Mouse (Mus musculus): Measurements from ENCODE around the gene Tm9sf3.
"Not testable (repeated sequence)": the region's sequence is repeated elsewhere in the genome, so short reads cannot be mapped to it uniquely, and the experiment has no call there.

Tm9sf3 gene

GRCm38 (mm10) chr19:41263630-41264295, at the start of gene Tm9sf3:
Tm9sf3 (minus strand) TSS chr19:41263997.
- peak; percentile 84 for DNase-seq

DNA sequence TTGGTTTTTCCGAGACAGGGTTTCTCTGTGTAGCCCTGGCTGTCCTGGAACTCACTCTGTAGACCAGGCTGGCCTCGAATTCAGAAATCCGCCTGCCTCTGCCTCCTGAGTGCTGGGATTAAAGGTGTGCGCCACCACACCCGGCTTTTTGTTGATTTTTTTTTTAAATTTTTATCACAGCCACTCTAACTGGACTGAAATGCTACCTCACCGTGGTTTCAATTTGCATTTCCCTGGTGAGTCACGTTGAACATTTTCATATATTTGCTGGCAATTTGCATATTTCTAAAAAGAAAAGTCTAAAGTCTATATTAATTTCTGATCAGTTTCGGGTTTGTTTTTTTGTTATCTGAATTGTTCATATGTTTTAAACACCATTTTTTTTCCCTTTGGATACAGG, 48.8 kb upstream of the Tm9sf3 start:
- not testable (repeated sequence) for DNase-seq

DNA sequence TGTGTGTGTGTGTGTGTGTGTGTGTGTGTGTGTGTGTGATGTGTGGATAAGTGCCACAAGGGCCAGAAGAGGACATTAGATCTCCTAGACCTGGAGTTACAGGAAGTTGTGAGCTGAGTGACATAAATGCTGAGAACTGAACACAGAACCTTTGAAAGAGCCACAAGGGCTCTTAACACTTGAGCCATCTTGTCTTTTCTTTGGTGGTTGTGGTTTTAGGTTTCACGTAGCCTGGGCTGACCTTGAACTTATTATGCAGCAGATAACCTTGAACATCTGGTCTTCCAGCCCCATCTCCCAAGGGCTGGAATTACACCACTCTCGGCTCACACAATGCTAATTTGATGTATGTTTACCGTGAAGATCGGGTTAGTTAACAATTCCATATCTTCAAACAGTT, 48.2 kb upstream of the Tm9sf3 start:
- DNase-seq: no peak

- DNase-seq: no peak
These were observed 47.3 kb upstream of the Tm9sf3 start for GRCm38 (mm10) chr19:41310971-41311703.

DNA sequence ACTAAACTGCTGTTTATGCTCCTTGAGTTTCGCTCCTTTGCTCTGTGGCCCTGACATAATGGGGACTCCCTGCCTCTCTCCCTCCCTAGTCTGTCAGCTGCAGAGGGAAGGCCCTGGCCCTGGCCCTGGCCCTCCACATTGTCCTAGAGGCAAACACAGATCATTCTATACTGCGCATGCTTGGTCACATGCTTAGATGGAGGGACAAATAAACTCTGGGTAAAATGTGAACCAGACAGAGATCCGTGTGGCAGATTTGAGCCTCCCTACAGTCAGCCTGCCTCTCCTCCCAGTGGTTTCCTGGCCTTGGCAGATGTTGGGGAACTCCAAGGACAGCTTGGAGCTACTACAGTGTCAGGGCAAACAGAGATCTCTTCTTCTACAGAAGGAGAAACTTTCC, 40.1 kb upstream of the Tm9sf3 start:
- DNase-seq: no peak

DNA sequence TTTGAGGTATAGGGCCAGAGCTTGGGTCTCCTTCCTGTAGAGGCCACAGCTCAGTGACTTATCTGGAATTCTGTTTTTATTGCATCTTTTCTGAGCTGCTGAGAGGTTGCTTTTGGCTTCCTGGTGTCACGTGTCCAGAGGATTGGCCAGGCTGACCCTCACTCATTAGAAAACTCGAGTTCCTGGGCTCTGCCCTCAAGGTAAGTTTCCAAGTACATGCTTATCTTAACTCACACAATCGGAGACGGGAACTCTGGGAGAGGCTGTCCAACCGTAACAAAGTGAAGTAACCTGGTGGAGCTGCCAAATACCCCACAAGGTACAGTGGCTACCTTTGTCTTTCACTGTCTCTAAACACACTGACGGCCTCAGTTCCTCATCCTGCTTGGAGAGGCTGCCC, 39.6 kb upstream of the Tm9sf3 start:
- no peak for DNase-seq

DNA sequence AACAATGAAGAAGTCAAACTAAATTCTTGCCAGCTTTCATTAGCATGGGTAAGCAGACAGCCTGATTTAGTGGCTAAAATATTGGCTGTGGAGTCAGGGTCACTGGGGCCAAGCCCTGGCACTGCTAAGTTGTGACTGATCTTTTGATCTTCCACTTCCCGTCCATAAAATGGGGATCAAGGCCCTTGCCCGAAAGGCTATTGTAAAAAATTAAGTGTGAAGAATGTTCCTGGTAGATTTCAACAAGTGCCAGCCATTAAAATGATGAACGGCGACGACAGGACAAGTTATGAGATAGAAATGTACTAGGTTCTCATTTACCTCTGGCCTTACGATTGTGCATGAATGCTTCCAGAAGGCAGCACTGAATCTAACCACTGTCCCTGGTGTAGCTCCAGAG, 38.1 kb upstream of the Tm9sf3 start:
- no peak for DNase-seq

- no peak for DNase-seq
These were observed 35.6 kb upstream of the Tm9sf3 start for GRCm38 (mm10) chr19:41299446-41299845.

DNA sequence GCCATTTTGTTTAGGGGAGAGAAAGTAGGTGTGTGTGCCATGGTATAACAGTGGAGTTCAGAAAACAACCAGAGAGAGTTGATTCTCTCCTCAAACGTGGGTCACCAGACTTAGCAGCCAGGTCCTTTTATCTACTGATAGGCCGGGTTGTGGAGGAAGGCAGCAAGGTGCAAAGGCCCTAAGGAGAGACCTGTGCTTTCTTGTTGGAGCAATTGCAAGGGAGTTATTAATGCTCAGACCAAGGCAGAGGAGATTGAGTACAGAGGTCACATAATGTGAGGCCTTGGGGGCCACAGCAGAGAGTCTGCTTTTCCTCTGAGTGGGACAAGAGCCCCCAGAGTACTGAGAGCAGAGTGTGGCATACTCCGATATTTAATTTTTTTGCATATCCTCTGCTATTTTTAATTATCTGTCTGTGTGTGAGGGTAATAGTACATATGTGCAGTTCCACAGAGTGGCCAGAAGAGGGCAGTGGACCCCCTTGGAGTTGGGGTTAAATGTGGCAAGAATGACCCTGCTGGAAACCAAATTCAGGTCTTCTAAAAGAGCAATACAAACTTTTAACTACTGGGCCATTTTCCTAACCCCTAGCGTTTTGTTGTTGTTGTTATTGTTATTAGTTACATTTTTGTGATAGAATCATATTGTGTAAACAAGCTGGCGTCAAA, 27.3 kb upstream of the Tm9sf3 start:
- no peak for DNase-seq

DNA sequence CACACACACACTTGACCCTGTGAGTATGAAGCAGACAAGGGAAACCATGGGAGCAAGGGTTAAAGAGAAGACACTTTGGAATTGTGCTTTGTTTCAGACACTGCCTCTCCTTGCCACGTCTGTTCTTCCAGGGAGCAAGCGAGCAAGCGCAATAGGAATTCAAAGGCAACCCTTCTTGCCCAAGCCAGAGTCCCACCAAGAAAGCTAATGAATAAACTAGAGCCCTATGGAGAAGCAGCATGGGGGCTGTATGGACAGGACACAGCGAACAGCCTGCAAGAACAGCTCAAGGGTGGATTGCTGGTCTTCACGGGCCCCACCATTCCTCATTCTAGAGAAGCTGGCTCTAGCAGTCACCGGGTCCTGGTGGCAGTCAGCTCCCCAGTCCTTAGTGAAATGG, 24.8 kb upstream of the Tm9sf3 start:
- no peak for DNase-seq

DNA sequence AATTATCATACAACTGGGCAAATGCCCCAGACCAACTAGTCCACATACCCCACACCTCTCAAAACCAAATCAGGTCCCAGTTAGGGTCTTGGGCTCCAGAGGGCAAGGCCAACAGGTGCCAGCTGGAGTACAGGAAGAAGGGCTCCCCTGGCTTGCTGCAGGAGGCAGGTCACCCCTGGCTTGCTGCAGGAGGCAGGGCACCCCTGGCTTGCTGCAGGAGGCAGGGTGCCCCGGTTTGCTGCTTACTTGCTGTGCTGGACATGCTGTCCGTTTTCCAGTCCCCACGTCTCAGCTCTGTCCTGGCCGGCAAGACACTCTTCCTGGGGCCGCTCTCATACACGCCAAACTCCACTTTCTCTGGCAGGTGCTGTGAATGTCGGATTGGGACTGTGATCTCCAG, 23.4 kb upstream of the Tm9sf3 start:
- DNase-seq: no peak

DNA sequence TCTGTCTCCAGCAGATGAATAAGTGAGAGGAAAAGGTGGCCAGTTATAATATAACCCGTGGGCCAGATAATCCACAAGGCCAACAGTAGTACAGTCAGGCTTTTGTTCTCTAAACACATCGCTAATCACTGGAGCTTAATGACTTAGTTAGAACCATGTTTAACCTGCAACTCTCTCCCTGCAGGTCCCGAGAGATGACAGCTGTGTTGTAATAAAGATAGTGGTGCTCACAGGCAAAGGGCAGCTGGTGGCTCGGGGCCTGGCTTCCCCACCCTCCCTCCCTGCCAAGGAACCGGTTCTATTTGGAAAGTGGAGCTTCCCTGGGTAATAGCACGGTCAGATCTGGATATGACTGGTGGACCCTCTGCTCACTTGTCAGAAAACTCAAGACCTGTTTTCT, 20.7 kb upstream of the Tm9sf3 start:
- no peak for DNase-seq

- no peak for DNase-seq
These were observed 18.9 kb upstream of the Tm9sf3 start for GRCm38 (mm10) chr19:41282718-41283117.

- DNase-seq: no peak
These were observed 18.4 kb upstream of the Tm9sf3 start for GRCm38 (mm10) chr19:41282216-41282615.

- no peak for DNase-seq
These were observed 16.0 kb upstream of the Tm9sf3 start for GRCm38 (mm10) chr19:41279724-41280244.

GRCm38 (mm10) chr19:41278606-41279005, 14.8 kb upstream of the Tm9sf3 start:
- no peak for DNase-seq

- no peak for DNase-seq
These were observed 11.8 kb upstream of the Tm9sf3 start for GRCm38 (mm10) chr19:41275588-41275987.

GRCm38 (mm10) chr19:41270906-41271305, 7.1 kb upstream of the Tm9sf3 start:
- no peak for DNase-seq

GRCm38 (mm10) chr19:41270151-41270727, 6.4 kb upstream of the Tm9sf3 start:
- DNase-seq: peak; percentile 20

DNA sequence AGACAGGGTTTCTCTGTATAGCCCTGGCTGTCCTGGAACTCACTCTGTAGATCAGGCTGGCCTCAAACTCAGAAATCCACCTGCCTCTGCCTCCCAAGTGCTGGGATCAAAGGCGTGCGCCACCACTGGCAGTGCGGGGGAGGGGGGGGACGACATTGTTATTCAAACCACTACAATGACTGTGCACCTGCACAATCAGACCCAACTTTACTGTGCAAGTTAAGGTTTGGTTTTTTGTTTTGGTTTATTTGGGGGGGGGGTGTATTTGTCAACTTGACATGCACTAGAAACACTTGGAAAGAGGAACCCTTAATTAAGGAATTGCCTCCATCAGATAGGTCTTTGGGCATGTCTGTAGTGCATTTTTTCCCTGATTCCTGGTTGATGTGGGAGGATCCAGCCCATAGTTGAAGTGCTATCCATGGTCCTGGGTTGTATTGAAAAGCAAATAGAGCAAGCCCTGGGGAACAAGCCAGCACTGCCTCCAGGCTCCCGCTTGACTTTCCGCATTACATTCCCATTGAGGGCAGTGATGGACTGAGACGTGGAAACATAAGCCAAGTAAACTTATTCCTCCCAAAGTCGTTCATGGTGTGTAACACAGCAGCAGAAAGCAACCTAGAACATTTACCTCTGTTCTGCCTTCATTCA, 2.6 kb upstream of the Tm9sf3 start:
- DNase-seq: no peak

DNA sequence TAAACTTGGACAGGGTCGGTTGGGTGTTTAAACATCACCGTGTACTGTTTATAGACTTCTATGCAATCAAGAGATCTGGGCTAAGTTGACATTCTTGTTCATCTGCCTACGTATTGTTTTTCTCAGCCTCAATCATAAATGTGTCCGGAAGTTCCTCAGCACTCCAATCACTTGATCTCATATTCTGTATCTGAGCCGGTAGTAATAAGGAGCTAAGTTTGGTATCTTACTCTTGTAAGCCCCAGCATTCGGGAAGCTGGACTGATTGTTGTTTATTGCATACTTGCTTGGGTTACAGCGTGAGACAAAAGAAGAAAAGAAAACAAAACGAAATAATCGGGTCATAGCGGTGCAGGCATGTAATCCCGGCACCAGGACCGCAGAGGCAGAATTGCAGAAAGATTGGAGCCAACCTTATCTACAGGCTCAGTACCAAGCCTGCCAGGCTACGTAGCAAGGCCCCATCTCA, 568 bp upstream of the Tm9sf3 start:
- no peak for DNase-seq

DNA sequence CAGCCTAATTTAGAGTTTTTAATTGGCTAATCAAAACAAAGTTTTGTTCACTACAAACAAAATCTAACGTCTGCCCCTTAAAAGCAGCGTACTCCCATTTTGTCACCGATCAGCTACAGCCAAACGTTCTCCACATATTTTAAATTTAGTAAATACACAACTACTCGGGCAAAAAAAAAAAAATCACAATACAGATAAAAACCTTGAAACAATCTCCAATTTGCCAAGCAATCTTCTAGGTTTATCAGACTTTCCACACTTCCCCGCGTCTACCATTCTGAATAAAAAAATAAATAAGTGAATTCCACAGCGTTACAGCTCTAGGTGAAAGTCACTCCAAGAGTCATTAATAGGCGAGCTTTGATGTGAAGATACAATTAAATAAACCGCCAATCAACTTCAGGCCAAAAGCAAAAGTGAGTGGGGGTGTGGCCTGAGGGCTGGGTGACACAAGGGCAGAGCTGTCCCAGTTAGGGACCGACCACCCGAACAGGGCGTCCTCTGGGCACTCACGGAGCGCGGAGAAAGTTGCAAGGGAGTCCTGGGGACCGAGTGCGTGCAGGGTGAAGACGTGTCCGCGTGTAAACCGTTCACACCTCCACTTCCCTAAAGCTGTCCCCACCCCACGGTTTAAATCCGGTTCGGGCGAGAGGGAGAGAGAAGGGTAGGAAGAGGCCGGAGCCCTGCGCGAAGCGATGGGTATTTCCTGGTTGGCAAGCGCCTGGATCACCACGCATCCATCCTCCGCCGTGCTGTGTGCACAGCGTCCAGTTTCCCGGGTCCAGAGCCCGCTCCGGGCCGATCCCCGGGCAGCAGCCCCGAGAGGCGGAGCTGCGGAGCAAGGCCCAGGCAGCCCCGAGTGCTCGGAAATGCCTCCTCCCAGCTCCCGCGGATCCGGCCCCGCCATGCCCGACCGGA, 826 bp downstream of the Tm9sf3 start:
- peak; percentile 65 for DNase-seq

Measured in kidney, adult 11 months (tissue).